Mouse (Mus musculus): ENCODE measurements at regions not wholly inside any gene's neighbourhood (a gene's known extent, or its start where the extent isn't known, plus 50 kb on each side); places are given as distances from the start of the nearest gene placed in this dataset.
"Not testable (repeated sequence)": the region's sequence is repeated elsewhere in the genome, so short reads cannot be mapped to it uniquely, and the experiment has no call there.

- not testable (repeated sequence) for DNase-seq
These were observed 398.0 kb upstream of the Mdga2 start for GRCm38 (mm10) chr12:67620137-67620910.

- peak; percentile 4 for DNase-seq
These were observed 395.9 kb upstream of the Mdga2 start for GRCm38 (mm10) chr12:67618252-67618651.

GRCm38 (mm10) chr12:67598927-67599326 lies 376.6 kb upstream of the Mdga2 start:
- DNase-seq = no peak

All from layer of hippocampus, adult 9-11 months (tissue).